Mouse (Mus musculus): ENCODE data around the gene H2-Eb1.

The H2-Eb1 gene

GRCm38 (mm10) chr17:34316697-34317096, 11.0 kb downstream of the H2-Eb1 start:
- DNase-seq (ENCODE audit: low read depth, low spot score) = no peak

GRCm38 (mm10) chr17:34317275-34317674, 11.6 kb downstream of the H2-Eb1 start:
- DNase-seq (ENCODE audit: low read depth, low spot score) = no peak

- no peak for DNase-seq (ENCODE audit: low read depth, low spot score)
Observed at GRCm38 (mm10) chr17:34325436-34325835, 19.8 kb downstream of the H2-Eb1 start, which contains the start of gene H2-Eb2. Gene H2-Eb2 (plus strand): TSS chr17:34325665.

DNA sequence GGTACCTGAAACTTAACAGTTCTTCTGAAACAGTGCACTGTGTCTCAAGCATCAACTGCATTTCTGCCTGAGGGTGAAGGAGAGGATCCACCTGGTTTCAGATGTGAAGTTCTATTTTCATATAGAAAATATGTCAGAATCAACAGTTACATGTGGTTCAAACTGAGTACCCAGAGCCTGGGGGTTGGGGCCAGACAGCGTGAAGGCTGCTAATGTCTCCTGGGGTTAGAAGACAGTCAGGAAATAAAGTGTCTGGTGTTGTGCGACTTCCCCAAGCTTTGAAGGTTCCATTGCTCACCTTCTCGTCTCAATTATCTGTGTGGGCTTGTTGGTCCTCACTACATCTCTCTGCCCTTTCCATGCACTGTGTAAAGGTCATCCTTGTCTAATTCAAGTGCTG, 20.7 kb downstream of the H2-Eb1 start:
- no peak for DNase-seq (ENCODE audit: low read depth, low spot score)

DNA sequence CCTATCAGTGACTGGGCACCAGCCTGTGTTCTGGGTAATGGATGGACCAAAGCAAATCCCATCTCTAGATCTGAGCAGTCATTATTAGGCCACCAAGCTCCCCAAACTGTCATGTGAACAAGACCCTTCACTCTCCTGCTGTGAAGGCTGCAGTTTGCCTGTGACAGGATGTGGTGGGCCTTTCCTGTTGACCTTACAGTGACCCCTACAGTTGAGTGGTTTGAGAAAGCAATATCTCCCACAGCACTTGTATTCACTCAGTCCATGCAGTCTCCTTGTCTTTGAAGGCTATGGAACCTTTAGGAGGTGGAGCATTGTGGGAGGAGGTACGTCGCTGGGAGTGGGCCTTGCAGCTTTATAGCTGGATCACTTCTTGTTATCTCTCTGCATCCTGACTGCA, 24.1 kb downstream of the H2-Eb1 start:
- no peak for DNase-seq (ENCODE audit: low read depth, low spot score)

DNA sequence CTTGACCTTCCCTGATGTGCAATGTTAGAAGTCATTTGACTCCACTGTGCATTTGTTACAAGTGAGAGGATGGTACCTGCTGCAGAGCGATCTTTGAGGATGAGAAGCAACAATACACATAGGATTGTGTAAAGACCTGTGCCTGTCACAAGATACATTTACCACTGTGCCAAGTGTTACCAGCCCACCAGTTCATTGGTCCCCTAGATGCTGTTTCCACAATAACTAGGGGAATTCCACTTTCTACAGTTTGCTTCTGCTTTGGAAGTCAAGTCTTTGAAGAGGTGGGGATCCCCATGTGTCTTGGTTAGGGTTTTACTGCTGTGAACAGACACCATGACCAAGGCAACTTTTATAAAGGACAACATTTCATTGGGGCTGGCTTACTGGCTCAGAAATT, 25.5 kb downstream of the H2-Eb1 start:
- DNase-seq (ENCODE audit: low read depth, low spot score) = no peak

- no peak for DNase-seq (ENCODE audit: low read depth, low spot score)
Observed at GRCm38 (mm10) chr17:34340619-34341402, 35.1 kb downstream of the H2-Eb1 start.

GRCm38 (mm10) chr17:34344882-34345281, 39.2 kb downstream of the H2-Eb1 start:
- DNase-seq (ENCODE audit: low read depth, low spot score) = no peak

DNA sequence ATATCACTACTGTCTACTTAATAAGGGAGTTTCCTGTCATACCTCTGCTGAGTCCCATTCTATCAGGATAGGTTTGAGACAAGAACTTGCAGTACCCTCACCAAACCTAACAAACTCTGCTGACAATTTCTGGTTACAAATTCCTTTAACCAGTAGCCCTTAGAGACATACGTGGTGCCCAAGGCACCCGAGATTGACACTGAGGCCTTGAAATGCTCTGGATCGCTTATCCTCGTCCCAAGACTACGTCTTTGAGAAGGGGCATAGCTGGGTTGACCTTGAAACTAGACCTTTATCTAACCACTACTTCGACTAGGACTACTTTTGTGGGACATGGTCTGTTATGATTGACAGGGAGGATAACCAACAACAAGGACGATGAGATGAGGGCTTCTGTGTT, 39.8 kb downstream of the H2-Eb1 start:
- no peak for DNase-seq (ENCODE audit: low read depth, low spot score)

GRCm38 (mm10) chr17:34346041-34346440, 40.4 kb downstream of the H2-Eb1 start:
- no peak for DNase-seq (ENCODE audit: low read depth, low spot score)

DNA sequence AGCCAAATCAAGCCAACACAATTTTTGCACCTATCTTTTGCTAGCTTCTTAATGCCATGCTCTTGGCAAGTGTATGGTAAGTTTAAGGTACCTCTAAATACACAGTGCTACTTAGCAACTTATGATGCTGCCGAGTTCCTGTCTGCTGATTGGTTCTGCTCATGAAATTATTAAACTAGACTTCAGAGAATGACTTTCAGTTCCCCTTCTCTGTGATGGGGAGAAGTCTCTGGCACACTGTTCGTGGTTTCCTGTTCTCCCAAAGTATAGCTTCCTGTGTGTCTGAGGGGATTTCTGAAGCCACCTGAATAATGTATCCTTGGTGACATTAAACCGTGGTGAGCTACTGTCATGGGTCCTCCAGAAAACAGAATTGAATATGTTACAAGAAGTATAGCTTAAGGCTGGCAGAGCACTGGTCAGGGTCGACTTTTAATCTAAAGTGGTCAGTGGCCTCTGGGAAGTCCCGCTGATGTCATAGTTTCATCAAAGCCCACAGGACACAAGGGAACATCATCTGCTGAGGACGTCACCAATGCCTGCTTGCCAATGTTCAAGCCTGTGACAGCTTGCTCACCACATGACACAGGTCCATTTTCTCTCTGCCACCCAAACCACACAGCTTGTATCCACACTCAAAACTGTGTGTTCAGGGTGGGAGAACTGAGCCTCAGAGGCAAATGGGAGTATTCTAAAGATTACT, 42.1 kb downstream of the H2-Eb1 start:
- DNase-seq (ENCODE audit: low read depth, low spot score) = no peak

DNA sequence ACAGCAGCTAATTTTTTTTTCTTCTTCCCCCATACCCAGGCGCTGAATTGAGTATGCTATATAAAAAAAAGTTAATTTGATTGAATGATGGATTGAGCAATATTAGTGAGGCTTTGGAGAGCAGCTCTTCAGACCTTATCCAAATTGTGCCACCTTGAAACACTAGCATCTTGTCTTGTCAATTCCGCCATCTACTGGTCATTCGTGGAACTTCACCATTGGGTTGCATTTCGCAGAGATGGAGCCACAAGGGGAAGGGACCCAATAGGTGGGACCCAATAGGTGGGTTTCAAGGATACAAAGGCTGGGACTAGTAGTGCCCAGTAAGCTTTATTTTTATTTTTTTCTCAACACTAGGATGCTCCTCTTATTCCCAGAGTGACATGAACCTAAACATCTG, 43.8 kb downstream of the H2-Eb1 start:
- peak; percentile 70 for DNase-seq (ENCODE audit: low read depth, low spot score)

DNA sequence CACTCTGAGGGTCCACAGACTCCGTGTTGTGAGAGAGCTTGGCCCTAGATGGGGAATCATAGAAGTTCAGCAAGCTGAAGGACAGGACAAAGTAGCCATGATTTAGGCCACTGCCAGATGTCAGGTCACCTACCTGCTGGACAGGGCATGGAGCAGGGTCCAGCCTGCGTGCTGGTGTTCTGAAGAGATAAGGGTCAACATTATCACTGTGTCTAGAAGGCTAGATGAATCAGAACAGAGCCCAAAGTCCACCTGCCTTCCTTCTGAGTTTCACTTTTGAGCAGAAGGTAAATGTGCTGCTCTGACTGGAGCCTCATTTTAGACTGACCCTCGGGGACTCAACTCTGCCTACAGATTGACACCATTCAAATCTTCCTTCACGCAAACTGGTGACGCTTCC, 48.9 kb downstream of the H2-Eb1 start, which contains the start of gene Btnl2:
Gene Btnl2 (plus strand): TSS at position 284 of the 400 bp plus-strand sequence.
- DNase-seq (ENCODE audit: low read depth, low spot score) = no peak

GRCm38 (mm10) chr17:34354940-34355339, 49.3 kb downstream of the H2-Eb1 start:
- no peak for DNase-seq (ENCODE audit: low read depth, low spot score)

DNA sequence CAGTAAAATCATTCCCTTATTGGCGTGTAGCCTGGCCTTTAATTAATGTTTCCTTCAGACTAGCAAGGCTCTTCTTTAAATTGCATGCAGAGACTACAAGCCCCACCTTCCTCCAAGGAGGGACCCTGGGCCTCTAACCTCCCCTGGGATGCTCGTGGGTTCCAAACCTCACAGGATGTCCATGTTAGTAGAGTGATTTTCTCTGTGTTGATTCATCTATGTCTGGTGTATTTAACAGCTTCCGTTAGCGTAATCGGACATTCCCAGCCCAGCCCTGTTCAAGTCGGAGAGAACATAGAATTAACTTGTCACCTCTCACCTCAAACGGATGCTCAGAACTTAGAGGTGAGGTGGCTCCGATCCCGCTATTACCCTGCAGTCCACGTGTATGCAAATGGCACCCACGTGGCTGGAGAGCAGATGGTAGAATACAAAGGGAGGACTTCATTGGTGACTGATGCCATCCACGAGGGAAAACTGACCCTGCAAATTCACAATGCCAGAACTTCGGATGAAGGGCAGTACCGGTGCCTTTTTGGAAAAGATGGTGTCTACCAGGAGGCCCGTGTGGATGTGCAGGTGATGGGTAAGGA, 57.4 kb downstream of the H2-Eb1 start:
- no peak for DNase-seq (ENCODE audit: low read depth, low spot score)

GRCm38 (mm10) chr17:34363676-34364310, 58.1 kb downstream of the H2-Eb1 start:
- DNase-seq (ENCODE audit: low read depth, low spot score) = no peak

- no peak for DNase-seq (ENCODE audit: low read depth, low spot score)
Observed at GRCm38 (mm10) chr17:34365031-34365430, 59.4 kb downstream of the H2-Eb1 start.
